Mouse (Mus musculus): ENCODE measurements around the gene Ppm1e. TPM values are rescaled to one million over a fixed set of nuclear protein-coding genes. Genes with fewer than 3 reads are reported as not detected.

Gene Ppm1e
- total RNA-seq, 2 experiments from 2014 or later = 17.7 to 18.6 TPM

Other genes starting within 250 kb of the Ppm1e start
- 10 to 100 TPM; 12.7 to 14.4 TPM for gene Ska2, start 249.8 kb downstream of the Ppm1e start, total RNA-seq (2021)
- gene Trim37, start 231.9 kb downstream of the Ppm1e start, total RNA-seq (2021) = 10 to 100 TPM; 26.2 to 34.2 TPM
- gene Rad51c, start 45.9 kb upstream of the Ppm1e start, total RNA-seq (2021) = 1 to 10 TPM; 3.2 to 6.1 TPM
- 1 to 10 TPM in 1 of 2 experiments, under 1 TPM in 1; 0.34 to 1.0 TPM for gene Tex14, start 46.0 kb upstream of the Ppm1e start, total RNA-seq (2021)
- gene Gm11492, start 207.6 kb upstream of the Ppm1e start, total RNA-seq (2021) = not detected
- 10 to 100 TPM; 39.7 to 47.5 TPM for gene Sept4, start 209.9 kb upstream of the Ppm1e start, total RNA-seq (2021)
- 10 to 100 TPM; 29.1 to 33.1 TPM for gene Mtmr4, start 233.1 kb upstream of the Ppm1e start, total RNA-seq (2021)